Mouse (Mus musculus) MEL (cell line): Measurements from ENCODE around the gene Whamm. TPM values are rescaled to one million over a fixed set of nuclear protein-coding genes. Genes with fewer than 3 reads are reported as not detected.

Source experiments
- DNase-seq: peaks from one replicate; pipeline ENCODE4 v3.0.0; 2011; ENCODE audit warnings: low read depth, low spot score
- H3K27ac ChIP-seq: 2 replicates; pipeline ENCODE4 v1.5.1; 2012; ENCODE audit warnings: low read depth, mild to moderate bottlenecking, control low read depth, low read length, moderate library complexity; ENCODE audit not compliant: control insufficient read depth
- H3K27me3 ChIP-seq, 2 experiments: fragments of 150-350 bp in 1 of 2; sonication (generic) in 1 of 2; 2 replicates each; pipeline ENCODE4 v1.6.1; 2012; ENCODE audit warnings: low read length in 2 of 2, mild to moderate bottlenecking in 2 of 2, improper control_type of control experiment in 1 of 2, moderate library complexity in 1 of 2; ENCODE audit not compliant: insufficient read depth in 2 of 2, control insufficient read depth in 1 of 2
- H3K36me3 ChIP-seq, 2 experiments: 2 replicates each; pipeline ENCODE4 v1.6.1; 2012 to 2014; ENCODE audit warnings: low read length in 2 of 2, improper control_type of control experiment in 1 of 2, inconsistent platforms in 1 of 2, mild to moderate bottlenecking in 1 of 2; ENCODE audit not compliant: insufficient read depth in 2 of 2, control insufficient read depth in 1 of 2
- H3K4me1 ChIP-seq, 2 experiments: fragments of 150-350 bp in 1 of 2; sonication (generic) in 1 of 2; 2 replicates each; pipeline ENCODE4 v1.6.1; 2012; ENCODE audit warnings: low read length in 2 of 2, improper control_type of control experiment in 1 of 2, mild to moderate bottlenecking in 1 of 2; ENCODE audit not compliant: insufficient read depth in 2 of 2, control insufficient read depth in 1 of 2
- H3K4me3 ChIP-seq, 2 experiments: fragments of 150-350 bp in 1 of 2; sonication (generic) in 1 of 2; 2 replicates each; pipeline ENCODE4 v1.5.1; 2012; ENCODE audit warnings: low read depth in 2 of 2, low read length in 2 of 2, mild to moderate bottlenecking in 2 of 2, moderate library complexity in 2 of 2, control low read depth in 1 of 2, improper control_type of control experiment in 1 of 2; ENCODE audit not compliant: control insufficient read depth in 1 of 2, insufficient read depth in 1 of 2
- H3K79me2 ChIP-seq: 2 replicates; pipeline ENCODE4 v1.6.1; 2012; ENCODE audit warnings: mild to moderate bottlenecking, low read length, moderate library complexity; ENCODE audit not compliant: control insufficient read depth, poor library complexity, insufficient read depth
- H3K9ac ChIP-seq: 2 replicates; pipeline ENCODE4 v1.6.1; 2012; ENCODE audit warnings: low read depth, mild to moderate bottlenecking, control low read depth, low read length, moderate library complexity; ENCODE audit not compliant: control insufficient read depth, poor library complexity, severe bottlenecking
- H3K9me3 ChIP-seq: fragments of 150-350 bp; sonication (generic); replicated peaks from 2 replicates; pipeline ENCODE4 v1.6.1; 2012; ENCODE audit warnings: mild to moderate bottlenecking, low read length, improper control_type of control experiment, moderate library complexity; ENCODE audit not compliant: insufficient read depth
- E2F4 ChIP-seq: IDR thresholded peaks from 2 replicates; pipeline ENCODE4 v1.6.1; 2011; ENCODE audit warnings: low read depth, low read length, improper control_type of control experiment, borderline replicate concordance
- ELF1 ChIP-seq: IDR thresholded peaks from 2 replicates; pipeline ENCODE4 v1.6.1; 2014; ENCODE audit warnings: low read depth, mild to moderate bottlenecking, inconsistent platforms, low read length, improper control_type of control experiment, moderate library complexity
- ETS1 ChIP-seq: IDR thresholded peaks from 2 replicates; pipeline ENCODE4 v1.6.1; 2012; ENCODE audit warnings: low read depth, mild to moderate bottlenecking, inconsistent platforms, low read length, improper control_type of control experiment, moderate library complexity
- GATA1 ChIP-seq: IDR thresholded peaks from 2 replicates; pipeline ENCODE4 v1.6.1; 2011; ENCODE audit warnings: low read depth, low read length, improper control_type of control experiment
- HCFC1 ChIP-seq: IDR thresholded peaks from 2 replicates; pipeline ENCODE4 v1.6.1; 2012; ENCODE audit warnings: low read depth, mild to moderate bottlenecking, inconsistent platforms, low read length, improper control_type of control experiment, moderate library complexity
- JUND ChIP-seq: IDR thresholded peaks from 2 replicates; pipeline ENCODE4 v1.6.1; 2011; ENCODE audit warnings: low read depth, mild to moderate bottlenecking, improper control_type of control experiment, low read length
- MAFK ChIP-seq: IDR thresholded peaks from 2 replicates; pipeline ENCODE4 v1.6.1; 2011; ENCODE audit warnings: low read depth, mild to moderate bottlenecking, low read length, improper control_type of control experiment, borderline replicate concordance
- MAX ChIP-seq: IDR thresholded peaks from 2 replicates; pipeline ENCODE4 v1.6.1; 2011; ENCODE audit warnings: low read length, improper control_type of control experiment
- MEF2A ChIP-seq: IDR thresholded peaks from 2 replicates; pipeline ENCODE4 v1.6.1; 2014; ENCODE audit warnings: low read depth, mild to moderate bottlenecking, inconsistent platforms, low read length, improper control_type of control experiment; ENCODE audit not compliant: poor library complexity, insufficient replicate concordance, severe bottlenecking; ENCODE audit errors: extremely low read depth
- MXI1 ChIP-seq: IDR thresholded peaks from 2 replicates; pipeline ENCODE4 v1.6.1; 2011; ENCODE audit warnings: mild to moderate bottlenecking, low read depth, low read length, improper control_type of control experiment
- MYC ChIP-seq: IDR thresholded peaks from 2 replicates; pipeline ENCODE4 v1.6.1; 2011; ENCODE audit warnings: low read depth, mild to moderate bottlenecking, low read length, improper control_type of control experiment, moderate library complexity
- NELFE ChIP-seq: IDR thresholded peaks from 2 replicates; pipeline ENCODE4 v1.6.1; 2011; ENCODE audit warnings: low read depth, low read length, improper control_type of control experiment
- NRF1 ChIP-seq: IDR thresholded peaks from 2 replicates; pipeline ENCODE4 v1.6.1; 2014; ENCODE audit warnings: low read depth, mild to moderate bottlenecking, inconsistent platforms, low read length, improper control_type of control experiment, moderate library complexity; ENCODE audit not compliant: poor library complexity, insufficient read depth, severe bottlenecking
- POLR2A ChIP-seq, 2 experiments: IDR thresholded peaks; 2 replicates each; pipeline ENCODE4 v1.6.1; 2011 to 2012; ENCODE audit warnings: low read length in 2 of 2, mild to moderate bottlenecking in 2 of 2, control low read depth in 1 of 2, improper control_type of control experiment in 1 of 2, low read depth in 1 of 2, moderate library complexity in 1 of 2; ENCODE audit not compliant: control insufficient read depth in 1 of 2, insufficient read depth in 1 of 2, poor library complexity in 1 of 2
- POLR2AphosphoS2 ChIP-seq: IDR thresholded peaks from 2 replicates; pipeline ENCODE4 v1.6.1; 2011; ENCODE audit warnings: low read length, improper control_type of control experiment
- POLR2AphosphoS5 ChIP-seq: IDR thresholded peaks from 2 replicates; pipeline ENCODE4 v1.6.1; 2012; ENCODE audit warnings: low read depth, borderline replicate concordance, mild to moderate bottlenecking, inconsistent platforms, low read length, moderate library complexity, mixed read lengths
- RCOR1 ChIP-seq: IDR thresholded peaks from 2 replicates; pipeline ENCODE4 v1.6.1; 2012; ENCODE audit warnings: low read depth, mild to moderate bottlenecking, inconsistent platforms, low read length, improper control_type of control experiment
- SIN3A ChIP-seq: IDR thresholded peaks from 2 replicates; pipeline ENCODE4 v1.6.1; 2012; ENCODE audit warnings: low read length, improper control_type of control experiment, inconsistent platforms
- TBP ChIP-seq: IDR thresholded peaks from 2 replicates; pipeline ENCODE4 v1.8.0; 2011; ENCODE audit warnings: low read depth, low read length, improper control_type of control experiment
- TCF12 ChIP-seq: IDR thresholded peaks from 2 replicates; pipeline ENCODE4 v1.6.1; 2014; ENCODE audit warnings: low read depth, mild to moderate bottlenecking, inconsistent platforms, low read length, improper control_type of control experiment, moderate library complexity
- UBTF ChIP-seq: IDR thresholded peaks from 2 replicates; pipeline ENCODE4 v1.6.1; 2012; ENCODE audit warnings: low read depth, mild to moderate bottlenecking, inconsistent platforms, low read length, improper control_type of control experiment, moderate library complexity, borderline replicate concordance; ENCODE audit not compliant: insufficient read depth
- USF1 ChIP-seq: IDR thresholded peaks from 2 replicates; pipeline ENCODE4 v1.6.1; 2014; ENCODE audit warnings: low read depth, mild to moderate bottlenecking, inconsistent platforms, low read length, improper control_type of control experiment, moderate library complexity
- USF2 ChIP-seq, 2 experiments: IDR thresholded peaks; 2 replicates each; pipeline ENCODE4 v1.6.1; 2011 to 2012; ENCODE audit warnings: improper control_type of control experiment in 2 of 2, low read length in 2 of 2, borderline replicate concordance in 1 of 2, inconsistent platforms in 1 of 2, low read depth in 1 of 2, mild to moderate bottlenecking in 1 of 2; ENCODE audit not compliant: insufficient read depth in 1 of 2
- ZKSCAN1 ChIP-seq: IDR thresholded peaks from 2 replicates; pipeline ENCODE4 v1.6.1; 2012; ENCODE audit warnings: low read depth, mild to moderate bottlenecking, inconsistent platforms, low read length, improper control_type of control experiment, moderate library complexity
- ZMIZ1 ChIP-seq: IDR thresholded peaks from 2 replicates; pipeline ENCODE4 v1.6.1; 2012; ENCODE audit warnings: low read depth, mild to moderate bottlenecking, inconsistent platforms, low read length, improper control_type of control experiment, moderate library complexity
- ZNF384 ChIP-seq: IDR thresholded peaks from 2 replicates; pipeline ENCODE4 v1.6.1; 2012; ENCODE audit warnings: low read depth, mild to moderate bottlenecking, inconsistent platforms, low read length, improper control_type of control experiment
- polyA plus RNA-seq, 2 experiments: library from polyadenylated mRNA; stranded (reverse) in 1 of 2; unstranded in 1 of 2; fragments of >175 nt in 1 of 2; fragments of >200 nt in 1 of 2; gene quantifications; 2 replicates each; pipeline versions ENCODE4 v1.2.1 to v1.2.4; 2012; ENCODE audit warnings: low replicate concordance in 2 of 2, low read depth in 1 of 2; ENCODE audit not compliant: insufficient read length in 2 of 2, insufficient read depth in 1 of 2, missing spikeins in 1 of 2
- total RNA-seq: library from RNA; depleted of rRNA; stranded (reverse); fragments of 300-350 nt; gene quantifications from 2 replicates; pipeline ENCODE4 v1.2.3, GENCODE M21; 2012

The Whamm gene
- total and polyA plus RNA-seq, 3 experiments, result 9.4 to 22.9 TPM; not detected in 1

GRCm38 (mm10) chr7:81523008-81523662 lies 47.9 kb upstream of the Whamm start:
- Histone ChIP-seq H3K4me3 (peak overlapping the region; percentile 76 to 77), H3K4me1 (peaks cover 0 to 3% of the 10 kb centered on the region in 2 experiments; a peak in 1 of 4 replicates), H3K36me3 (peaks cover 1 to 4% of the 10 kb centered on the region in 2 experiments; a peak in 2 of 4 replicates), H3K79me2 (peaks cover 5% of the 10 kb centered on the region), H3K27ac (peak overlapping the region; percentile 30), H3K9me3 (no peaks in the 10 kb centered on the region), H3K9ac (peak overlapping the region; percentile 77), H3K27me3 (peaks cover 0 to 2% of the 10 kb centered on the region in 2 experiments; a peak in 2 of 4 replicates)
- peak; percentile 87 for DNase-seq
- TF ChIP-seq POLR2A (IDR thresholded peaks at IDR 0.05; ENCODE audit: control insufficient read depth in 1 of 2, insufficient read depth in 1 of 2, low read depth in 1 of 2, low read length in 2 of 2, poor library complexity in 1 of 2) (peak; percentile 74 to 91), ELF1 (peak; percentile 73), UBTF (no peak), MXI1 (no peak; the same call in 1 of the 2 replicates), MAX (0 out of 2 replicates have a peak, but pooled peaks have one; percentile 21), TCF12 (0 out of 2 replicates have a peak, but pooled peaks have one; percentile 22), MAFK (no peak), HCFC1 (peak; percentile 75), GATA1 (no peak), ZKSCAN1 (no peak), MYC (0 out of 2 replicates have a peak, but pooled peaks have one; percentile 37), USF2 (IDR thresholded peaks at IDR 0.05; ENCODE audit: borderline replicate concordance in 1 of 2, insufficient read depth in 1 of 2, low read depth in 1 of 2, low read length in 2 of 2) (no peak), NRF1 (peak; percentile 81), JUND (no peak), ETS1 (no peak), ZMIZ1 (0 out of 2 replicates have a peak, but pooled peaks have one; percentile 55), POLR2AphosphoS5 (no peak), TBP (peak; percentile 59), USF1 (no peak), RCOR1 (no peak), ZNF384 (no peak), NELFE (peak; percentile 82), MEF2A (no peak), E2F4 (no peak), SIN3A (peak; percentile 69), POLR2AphosphoS2 (peak; percentile 74)
